7 mouse cellular contexts compared by ENCODE assay signal in the genomic region with DNA sequence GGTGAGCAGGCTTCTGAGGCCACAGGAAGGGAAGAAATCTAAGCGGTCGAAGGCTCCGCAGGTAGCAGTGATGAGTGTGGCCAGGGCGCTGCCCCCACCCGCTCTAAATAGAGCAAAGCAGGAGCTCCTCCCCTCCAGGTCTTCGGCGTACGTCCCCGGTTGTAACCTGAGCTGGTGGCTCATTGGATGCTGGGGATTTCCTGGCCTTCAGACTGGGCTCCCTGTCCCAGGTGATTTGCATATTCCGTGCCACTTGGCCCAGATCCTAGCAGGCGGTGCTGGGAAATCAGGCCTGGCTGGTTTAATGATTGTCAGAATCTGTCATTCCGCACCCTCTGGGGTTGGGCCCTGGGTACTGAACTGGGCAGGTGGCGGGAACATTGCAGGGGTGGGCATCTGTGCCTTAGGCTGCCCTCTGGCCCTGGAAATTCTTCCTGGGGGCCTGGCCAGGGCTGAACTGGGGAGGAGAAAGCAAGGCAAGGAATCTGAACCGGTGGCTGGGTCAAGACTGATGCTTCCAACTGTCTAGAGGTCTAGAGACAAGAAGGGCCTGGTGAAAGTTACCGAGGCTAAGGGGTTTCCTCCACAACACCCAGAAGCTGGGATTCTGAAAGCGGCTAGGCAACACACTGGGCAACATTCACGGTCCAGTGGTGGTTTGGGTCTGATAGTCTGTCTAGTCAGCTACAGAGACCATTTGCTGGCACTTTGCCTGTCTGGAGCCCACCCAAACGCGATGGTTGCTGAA. TPM values are rescaled to one million over a fixed set of nuclear protein-coding genes. Genes with fewer than 3 reads are reported as not detected.
A peak's percentile ranks its signal among the peaks of the same experiment; 100 is the strongest.
DNase-seq lines count a peak whose midpoint lies in the region; ATAC-seq lines count a peak whose summit lies in the region.

Gene Elf3 (minus strand): TSS at position 189 of the 748 bp plus-strand sequence.

- peaks cover 28% of the 10 kb centered on the region for H3K4me1 ChIP-seq in heart, embryonic 12.5 days (replicated peaks)

- peak within 1 kb of the TSS; percentile 71 for H3K4me2 ChIP-seq in heart, embryonic 12.5 days

- WGBS in heart, embryonic 12.5 days, result 9% methylated on average over 19 of the region's 19 CpGs

- no peaks in the 10 kb centered on the region for H3K9me3 ChIP-seq in heart, embryonic 12.5 days (replicated peaks)

- peak within 1 kb of the TSS; percentile 31 for H3K4me3 ChIP-seq in heart, embryonic 12.5 days

- peak; percentile 54 for ATAC-seq in heart, embryonic 12.5 days (ENCODE audit: insufficient number of reproducible peaks, low FRiP score)

- H3K36me3 ChIP-seq in heart, embryonic 12.5 days, result peaks cover 23% of the 10 kb centered on the region

- peak within 1 kb of the TSS; percentile 58 for H3K9ac ChIP-seq in heart, embryonic 12.5 days

- peaks cover 41% of the 10 kb centered on the region for H3K27me3 ChIP-seq in heart, embryonic 12.5 days (replicated peaks)

- H3K27ac ChIP-seq in heart, embryonic 12.5 days (ENCODE audit: poor library complexity, severe bottlenecking), result no peak within 1 kb of the TSS

- peak; percentile 74 for DNase-seq in adrenal gland, postnatal 10 days
- DNase-seq in cerebellum, adult 8-10 months, result peak; percentile 56
- peak; percentile 95 for DNase-seq in kidney, postnatal 14 days
- peak; percentile 82 to 91 for DNase-seq in lung, postnatal 4 days
- peak; percentile 62 for DNase-seq in testis, postnatal 14 days (ENCODE audit: low spot score)
- no peak for DNase-seq in layer of hippocampus, adult 11-12 months (ENCODE audit: low spot score)

RNA-seq across cellular contexts. Expression of gene Elf3, which starts in this region (rescaled TPM):
- total RNA-seq in adrenal gland, postnatal 10 days (2021), result under 1 TPM; 0.21 to 0.39 TPM
- polyA plus RNA-seq in heart, embryonic 12.5 days (2016; fragmentation: Nextera tagmentation; extraction: Ambion mirVana), result 0.48 and 0.91 TPM in 2 replicates

Comparison
In these comparisons a context has a peak if more than half of its experiments do, and no peak if none do; other contexts are left out.
1. Peak in DNase-seq in adrenal gland, postnatal 10 days; RNA of the gene not detected or under 1 TPM.
2. Peak in ATAC-seq, H3K4me3 ChIP-seq, H3K9ac ChIP-seq and H3K4me2 ChIP-seq in heart, embryonic 12.5 days; RNA of the gene not detected or under 1 TPM.